Mouse (Mus musculus) megakaryocyte-erythroid progenitor cell, adult 5-6 weeks (primary cell): ENCODE results near the gene Apoa2. TPM values are rescaled to one million over a fixed set of nuclear protein-coding genes. Genes with fewer than 3 reads are reported as not detected.
"Not testable (repeated sequence)": the region's sequence is repeated elsewhere in the genome, so short reads cannot be mapped to it uniquely, and the experiment has no call there.

Experiments used
- ATAC-seq: replicated peaks from 2 replicates; pipeline ENCODE4 v1.8.0; 2016; ENCODE audit warnings: mild to moderate bottlenecking, inconsistent platforms; ENCODE audit not compliant: severe bottlenecking, poor library complexity, low FRiP score, low TSS enrichment
- total RNA-seq, 2 experiments: library from RNA; stranded (forward) in 1 of 2; stranded (reverse) in 1 of 2; fragments of 200-1000, 215-1000 nt in 1 of 2; fragments of >200 nt in 1 of 2; fragmentation: Nextera tagmentation in 1 of 2; gene quantifications; 2 replicates each; pipeline ENCODE4 v1.2.3; 2014 to 2017

The Apoa2 gene
- total RNA-seq, 2 experiments from 2014 or later: 3.8 TPM; not detected in 1

GRCm38 (mm10) chr1:171232348-171232747, 7.5 kb downstream of the Apoa2 start:
- ATAC-seq: no peak

- ATAC-seq: peak; percentile 74
Measured at GRCm38 (mm10) chr1:171232800-171233730, 8.2 kb downstream of the Apoa2 start.

DNA sequence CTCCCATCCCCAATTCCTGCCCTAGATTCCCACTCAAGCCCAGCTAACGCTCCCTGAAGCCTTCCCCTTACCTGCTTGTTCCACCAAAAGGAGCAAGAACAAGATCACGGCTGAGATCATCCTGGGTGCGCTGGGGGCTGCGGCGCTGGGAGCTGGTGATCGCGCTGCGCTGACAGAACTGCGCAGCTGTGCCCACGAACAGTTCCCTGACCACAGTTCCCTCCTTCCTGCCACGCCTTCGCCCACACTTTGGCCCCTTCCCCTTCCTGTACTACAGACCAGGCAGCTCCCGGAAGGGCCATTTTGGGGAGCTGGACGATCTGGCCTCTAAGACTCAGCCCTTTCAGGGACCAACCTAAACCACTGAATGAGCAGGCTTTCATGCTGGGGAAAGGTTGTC, 9.3 kb downstream of the Apoa2 start, which contains the start of gene Fcer1g:
Fcer1g (minus strand) TSS at position 240 of the 400 bp plus-strand sequence.
- ATAC-seq: no peak

DNA sequence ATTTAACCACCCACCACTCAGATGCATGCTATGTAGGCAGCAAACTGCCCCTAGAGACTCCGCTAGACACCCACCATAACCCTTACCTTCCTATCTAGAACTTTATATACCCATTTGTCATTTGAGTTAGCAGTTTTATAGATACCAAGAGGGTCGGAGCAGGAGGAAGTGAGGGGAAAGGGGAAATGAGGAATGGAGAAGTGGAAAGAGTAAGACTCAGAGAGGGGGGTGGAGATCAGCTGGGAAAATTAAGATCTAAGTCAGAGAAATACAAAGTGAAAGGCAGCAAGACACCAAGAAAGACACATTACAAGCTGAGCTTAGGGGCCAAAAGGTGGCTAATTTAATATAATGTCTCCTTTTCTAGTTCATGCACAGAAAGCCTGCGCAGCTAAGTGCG, 9.7 kb downstream of the Apoa2 start:
- no peak for ATAC-seq

DNA sequence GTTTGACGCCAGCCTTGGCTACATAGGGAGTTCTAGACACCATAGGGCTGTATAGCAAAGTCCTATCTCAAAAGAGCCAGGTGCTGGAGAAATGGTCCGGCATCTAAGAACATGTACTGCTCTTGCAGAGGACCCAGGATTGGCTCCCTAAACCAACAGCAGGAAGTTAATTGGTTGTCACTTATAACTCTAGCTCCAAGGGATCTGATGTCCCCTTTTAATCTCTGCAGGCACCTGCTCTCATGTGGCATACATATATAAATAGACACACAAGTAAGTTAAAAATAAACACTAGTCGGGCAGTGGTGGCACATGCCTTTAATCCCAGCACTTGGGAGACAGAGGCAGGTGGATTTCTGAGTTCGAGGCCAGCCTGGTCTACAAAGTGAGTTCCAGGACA, 10.9 kb downstream of the Apoa2 start:
- ATAC-seq: no peak

- no peak for ATAC-seq
Measured at GRCm38 (mm10) chr1:171237438-171237837, 12.6 kb downstream of the Apoa2 start.

GRCm38 (mm10) chr1:171238463-171238862, 13.6 kb downstream of the Apoa2 start:
- peak; percentile 86 for ATAC-seq

- ATAC-seq: no peak
Measured at GRCm38 (mm10) chr1:171239992-171240744, 15.3 kb downstream of the Apoa2 start.

GRCm38 (mm10) chr1:171240911-171241310, 16.1 kb downstream of the Apoa2 start:
- ATAC-seq: no peak

- not testable (repeated sequence) for ATAC-seq
Measured at GRCm38 (mm10) chr1:171241952-171242351, 17.1 kb downstream of the Apoa2 start.

GRCm38 (mm10) chr1:171245353-171245752, 20.5 kb downstream of the Apoa2 start:
- no peak for ATAC-seq

DNA sequence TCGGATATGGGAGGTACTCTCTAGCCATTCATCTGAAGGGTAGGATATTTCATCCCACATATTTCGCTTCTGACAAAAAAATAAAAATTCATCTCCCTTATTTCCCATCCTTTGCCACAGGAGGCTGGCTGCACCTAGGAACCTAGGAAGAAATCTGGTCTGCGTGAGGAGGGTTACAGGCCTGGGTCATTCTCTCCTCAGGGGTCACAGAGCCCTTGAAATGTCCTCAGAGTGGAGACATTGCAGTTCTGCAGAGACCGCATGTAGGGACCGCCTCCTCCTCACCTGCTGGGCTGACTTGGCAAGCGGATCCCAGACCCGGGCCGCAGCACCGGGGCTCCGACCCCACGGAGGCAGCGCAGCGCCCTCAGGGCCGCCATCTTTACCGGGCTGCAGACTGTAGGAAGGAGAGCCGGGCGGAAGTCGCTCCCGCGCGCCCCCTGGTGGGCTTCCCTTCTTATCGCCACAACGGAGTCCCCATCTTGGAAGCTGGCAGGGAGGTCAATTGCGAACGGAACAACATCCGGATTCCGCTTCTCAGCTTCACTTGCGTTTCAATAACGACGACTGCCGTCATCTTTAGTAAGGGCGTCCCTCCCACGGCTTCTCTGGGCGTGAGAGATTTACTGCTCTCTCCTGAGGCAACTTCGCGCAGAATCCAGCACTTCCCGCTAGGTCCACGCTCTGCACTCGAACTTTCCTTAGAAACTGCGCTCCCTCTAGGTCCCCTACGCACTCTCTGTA, 22.0 kb downstream of the Apoa2 start:
- peak; percentile 94 for ATAC-seq

GRCm38 (mm10) chr1:171247453-171247841, 22.6 kb downstream of the Apoa2 start:
- peak; percentile 13 for ATAC-seq

DNA sequence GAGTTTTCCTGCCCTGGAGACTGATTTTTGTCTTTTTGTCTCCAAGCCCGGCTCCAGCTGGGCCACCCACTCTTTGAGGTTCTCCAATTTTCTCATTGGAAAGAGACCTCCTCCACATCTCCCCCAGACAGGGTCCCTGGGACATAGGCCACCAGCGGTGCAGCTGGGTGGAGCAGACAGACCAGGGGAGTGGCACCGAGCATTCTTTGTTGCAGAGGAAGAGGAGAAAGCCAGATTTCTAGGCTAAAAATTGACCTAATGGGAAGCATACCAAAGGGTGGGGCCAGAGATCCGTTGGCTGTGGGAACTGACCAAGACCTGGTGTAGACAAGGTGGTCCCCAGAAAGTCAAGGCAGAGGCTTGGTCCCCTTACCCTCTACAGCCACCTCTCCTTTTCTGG, 23.1 kb downstream of the Apoa2 start:
- ATAC-seq: no peak

GRCm38 (mm10) chr1:171248386-171249226, 23.8 kb downstream of the Apoa2 start:
- no peak for ATAC-seq

- no peak for ATAC-seq
Measured at GRCm38 (mm10) chr1:171249913-171250600, 25.2 kb downstream of the Apoa2 start, which contains the start of gene Adamts4. Gene Adamts4, plus strand, starts transcription at chr1:171250421.

DNA sequence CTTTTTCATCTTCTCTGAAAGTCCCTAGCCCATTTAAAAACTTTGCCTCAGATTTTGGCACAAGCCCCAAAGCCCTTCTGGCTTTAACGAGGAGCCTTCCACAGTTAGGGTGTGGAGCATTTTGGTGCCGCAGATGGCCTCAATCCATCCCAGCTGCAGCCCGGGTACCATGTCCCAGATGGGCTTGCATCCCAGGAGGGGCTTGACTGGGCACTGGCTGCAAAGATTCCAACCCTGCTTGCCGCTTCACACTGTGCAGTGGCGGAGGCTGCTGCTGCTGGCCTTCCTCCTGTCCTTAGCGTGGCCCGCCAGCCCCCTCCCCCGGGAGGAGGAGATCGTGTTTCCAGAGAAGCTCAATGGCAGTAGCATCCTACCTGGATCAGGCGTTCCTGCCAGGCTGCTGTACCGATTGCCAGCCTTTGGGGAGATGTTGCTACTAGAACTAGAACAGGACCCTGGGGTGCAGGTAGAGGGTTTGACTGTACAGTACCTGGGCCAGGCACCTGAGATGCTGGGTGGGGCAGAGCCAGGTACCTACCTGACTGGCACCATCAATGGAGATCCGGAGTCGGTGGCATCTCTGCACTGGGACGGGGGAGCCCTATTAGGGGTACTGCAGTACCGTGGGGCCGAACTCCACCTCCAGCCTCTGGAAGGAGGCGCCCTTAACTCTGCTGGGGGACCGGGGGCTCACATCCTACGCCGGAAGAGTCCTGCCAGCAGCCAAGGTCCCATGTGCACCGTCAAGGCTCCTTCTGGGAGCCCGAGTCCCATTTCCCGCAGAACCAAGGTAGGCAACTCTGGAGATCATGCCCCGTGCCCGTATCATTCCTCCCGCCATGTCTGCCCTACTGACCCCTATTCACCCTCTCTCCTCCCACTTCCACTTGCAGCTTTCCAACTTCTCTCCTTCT, 26.1 kb downstream of the Apoa2 start, which contains the start of gene Ndufs2:
Ndufs2 (minus strand) TSS at position 709 of the 914 bp plus-strand sequence.
- no peak for ATAC-seq
